Mouse (Mus musculus) urinary bladder, postnatal 10 days (tissue): ENCODE data around the gene Mxd3.
A peak's percentile ranks its signal among the peaks of the same experiment; 100 is the strongest.

Source experiments
- DNase-seq: peaks from one replicate; pipeline ENCODE4 v3.0.0; 2022; ENCODE audit warnings: low spot score

The Mxd3 gene

GRCm38 (mm10) chr13:55330567-55331400, 1.2 kb upstream of the Mxd3 start:
- DNase-seq, result no peak

DNA sequence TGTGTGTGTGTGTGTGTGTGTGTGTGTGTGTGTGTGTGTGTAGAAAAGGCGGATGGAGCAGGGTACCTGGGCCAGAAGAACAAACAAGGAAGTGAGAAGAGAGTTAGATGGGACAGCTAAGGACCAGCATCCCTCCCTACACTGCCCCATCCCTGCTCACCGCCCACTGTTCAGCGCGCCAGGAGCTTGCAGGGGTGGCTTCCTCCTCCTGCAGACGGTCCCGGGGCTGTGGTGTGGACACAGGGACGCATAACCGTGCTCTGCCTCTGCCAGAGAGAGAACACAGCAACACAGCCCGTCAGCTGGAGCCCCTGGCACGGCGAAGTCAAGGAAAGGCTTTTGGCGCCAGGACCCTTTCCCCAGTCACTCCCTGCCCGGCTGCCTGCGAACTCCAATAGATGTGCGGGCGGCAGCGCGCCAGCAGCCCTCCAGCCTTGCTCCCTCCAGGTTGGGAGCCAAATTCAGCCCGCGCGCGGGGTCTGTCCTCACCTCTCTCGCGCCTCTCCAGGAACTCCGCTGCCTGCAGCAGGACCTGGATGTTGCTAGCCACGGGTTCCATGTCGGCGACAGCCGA, 427 bp downstream of the Mxd3 start:
- DNase-seq, result no peak

GRCm38 (mm10) chr13:55328641-55329040, 982 bp downstream of the Mxd3 start:
- no peak for DNase-seq

- no peak for DNase-seq
Observed at GRCm38 (mm10) chr13:55328171-55328570, 1.5 kb downstream of the Mxd3 start.

DNA sequence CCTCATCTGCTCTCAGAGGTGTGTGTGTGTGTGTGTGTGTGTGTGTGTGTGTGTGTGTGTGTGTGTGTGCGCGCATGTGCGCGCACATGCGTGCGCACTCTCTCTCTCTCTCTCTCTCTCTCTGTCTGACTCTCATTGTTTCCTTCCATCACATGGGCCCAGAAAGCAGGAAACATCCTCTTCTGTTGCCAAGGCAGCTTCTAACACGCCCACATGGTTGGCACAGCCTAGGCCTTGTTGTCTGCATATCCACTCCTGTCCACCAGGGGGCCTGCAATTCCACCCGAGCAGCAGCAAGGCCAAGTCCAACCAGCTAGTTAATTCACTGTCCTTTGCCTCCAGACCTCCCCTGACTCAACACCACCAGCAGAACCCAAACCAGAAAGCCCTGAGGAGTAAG, 2.0 kb downstream of the Mxd3 start:
- no peak for DNase-seq

DNA sequence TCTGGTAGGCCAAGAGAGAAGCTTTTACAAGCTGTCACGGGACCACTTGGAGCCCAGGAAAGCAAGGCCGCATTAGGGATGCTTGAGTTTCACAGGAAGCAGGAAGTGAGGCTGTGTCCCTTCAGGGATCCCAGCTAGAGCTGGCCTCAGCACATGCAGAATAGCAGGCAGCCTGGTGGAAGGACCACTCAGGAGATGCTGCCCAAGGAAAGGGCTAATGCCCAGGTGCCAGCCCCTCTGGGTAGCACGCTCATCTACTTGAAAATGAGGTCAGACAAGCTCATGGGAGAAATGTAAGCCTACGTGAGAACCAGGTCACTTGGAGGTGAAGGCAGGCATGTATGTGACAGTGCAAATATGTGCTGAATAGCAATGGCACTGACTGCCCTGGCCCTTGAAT, 2.5 kb downstream of the Mxd3 start:
- DNase-seq, result no peak

- no peak for DNase-seq
Observed at GRCm38 (mm10) chr13:55325596-55325995, 4.0 kb downstream of the Mxd3 start.

GRCm38 (mm10) chr13:55322130-55322825, 7.3 kb downstream of the Mxd3 start:
- DNase-seq, result no peak

GRCm38 (mm10) chr13:55321434-55322129, 8.0 kb downstream of the Mxd3 start, which contains the start of gene Rab24:
Rab24 (minus strand) TSS chr13:55321946.
- peak; percentile 51 for DNase-seq

- DNase-seq, result no peak
Observed at GRCm38 (mm10) chr13:55319931-55320533, 9.6 kb downstream of the Mxd3 start, which contains the start of gene Prelid1. Prelid1 (plus strand) TSS chr13:55320500.

DNA sequence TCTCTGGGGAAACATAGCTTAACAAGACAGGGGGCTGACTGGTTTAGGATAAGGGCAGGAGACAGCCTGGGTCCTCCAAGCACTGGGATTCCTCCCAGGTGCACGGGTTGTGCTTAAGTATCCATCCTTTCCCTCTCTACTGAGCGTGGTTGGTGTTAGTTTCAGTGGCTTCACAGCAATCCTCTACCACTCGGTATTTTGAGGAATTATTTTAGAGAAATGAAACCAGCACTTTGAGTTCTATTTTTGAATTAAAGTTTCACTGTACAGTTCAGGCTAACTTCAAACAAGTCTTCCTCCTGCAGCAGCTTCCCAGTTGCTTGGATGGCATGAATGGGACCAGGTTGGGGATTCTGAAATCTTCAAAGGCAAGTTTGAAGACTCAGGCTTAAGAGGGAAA, 11.3 kb downstream of the Mxd3 start:
- DNase-seq, result no peak

DNA sequence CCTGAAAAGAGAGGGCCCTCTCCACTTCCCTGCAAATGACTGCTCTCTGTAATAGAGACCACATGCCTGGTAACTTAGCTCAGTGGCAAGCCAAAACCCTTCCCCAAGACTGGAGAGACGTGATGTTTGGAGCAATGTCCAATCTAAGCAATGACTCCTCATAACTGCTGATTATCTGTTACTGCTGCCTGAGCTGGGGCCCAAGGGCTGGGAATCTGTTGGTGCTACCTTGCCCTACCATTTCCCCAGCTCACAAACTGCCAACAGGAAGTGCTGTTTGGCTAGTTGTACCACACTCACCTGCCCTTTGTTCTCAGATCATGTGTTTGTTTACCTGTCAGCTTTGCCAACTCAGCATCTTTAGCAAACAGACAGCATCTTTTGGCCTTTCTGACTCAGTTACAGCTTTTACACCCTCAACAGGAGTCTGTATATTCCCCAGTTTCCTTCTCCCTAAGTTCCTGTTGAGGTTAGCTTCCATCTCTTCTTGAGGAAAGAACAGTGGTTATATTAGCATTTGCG, 14.7 kb downstream of the Mxd3 start:
- DNase-seq, result no peak

DNA sequence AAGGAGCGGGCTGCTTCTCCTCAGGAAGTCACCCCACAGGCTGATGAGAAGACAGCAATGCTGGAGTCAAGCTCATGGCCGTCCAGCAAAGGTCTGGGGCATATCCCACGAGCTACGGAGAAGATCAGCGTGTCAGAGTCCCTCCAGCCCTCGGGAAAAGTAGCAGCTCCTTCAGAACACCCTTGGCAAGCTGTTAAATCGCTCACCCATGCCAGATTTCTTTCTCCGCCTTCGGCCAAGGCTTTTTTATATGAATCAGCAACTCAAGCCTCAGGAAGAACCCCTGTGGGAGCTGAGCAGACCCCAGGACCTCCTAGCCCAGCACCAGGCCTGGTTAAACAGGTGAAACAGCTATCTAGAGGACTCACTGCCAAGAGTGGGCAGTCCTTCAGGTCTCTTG, 16.6 kb downstream of the Mxd3 start:
- DNase-seq, result no peak

- no peak for DNase-seq
Observed at GRCm38 (mm10) chr13:55312028-55312630, 17.5 kb downstream of the Mxd3 start.

- no peak for DNase-seq
Observed at GRCm38 (mm10) chr13:55300913-55301312, 28.7 kb downstream of the Mxd3 start.

- DNase-seq, result no peak
Observed at GRCm38 (mm10) chr13:55296760-55297159, 32.9 kb downstream of the Mxd3 start.

GRCm38 (mm10) chr13:55288854-55289253, 40.8 kb downstream of the Mxd3 start:
- DNase-seq, result no peak

DNA sequence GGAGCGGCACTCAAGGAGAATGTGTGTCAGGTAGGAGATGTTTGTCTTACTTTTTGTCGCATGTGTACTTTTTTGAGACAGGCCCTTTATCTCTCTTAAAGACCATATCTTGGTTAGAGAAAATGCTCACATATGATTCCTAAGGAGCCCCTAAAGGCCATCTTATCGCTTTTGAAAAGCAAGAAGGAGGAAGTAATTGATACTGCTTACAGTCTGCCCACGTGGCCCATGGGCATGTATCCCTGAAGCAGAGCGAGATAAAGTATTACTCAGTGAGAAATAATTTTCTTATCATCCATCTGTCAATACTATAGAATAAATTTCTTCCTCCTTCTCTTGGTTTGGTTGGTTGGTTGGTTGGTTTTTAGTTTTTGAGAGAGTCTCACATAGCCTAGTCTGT, 52.0 kb downstream of the Mxd3 start:
- DNase-seq, result no peak

- DNase-seq, result no peak
Observed at GRCm38 (mm10) chr13:55277203-55277602, 52.4 kb downstream of the Mxd3 start.
